Mouse (Mus musculus): ENCODE results near the gene Sfn.

The Sfn gene

DNA sequence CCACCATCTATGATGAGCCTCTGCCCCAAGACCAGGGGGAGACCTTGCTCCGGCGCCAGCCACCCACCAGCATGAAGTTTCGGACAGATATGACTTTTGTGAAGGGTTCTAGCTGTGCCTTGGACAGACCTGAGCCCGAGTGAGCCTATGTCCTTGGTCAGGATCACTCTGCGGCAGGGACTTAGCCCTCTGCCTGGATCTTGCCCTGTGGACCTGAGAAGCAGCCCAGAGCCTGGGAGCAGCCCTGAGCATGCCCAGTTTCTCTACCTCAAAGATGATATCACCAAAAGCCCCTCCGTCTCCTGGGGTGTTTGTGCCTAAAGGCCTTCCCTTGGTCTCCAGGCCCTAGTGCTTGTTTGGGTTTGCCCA, 18.3 kb downstream of the Sfn start:
- no peak for DNase-seq (ENCODE audit: low spot score in 2 of 2)

DNA sequence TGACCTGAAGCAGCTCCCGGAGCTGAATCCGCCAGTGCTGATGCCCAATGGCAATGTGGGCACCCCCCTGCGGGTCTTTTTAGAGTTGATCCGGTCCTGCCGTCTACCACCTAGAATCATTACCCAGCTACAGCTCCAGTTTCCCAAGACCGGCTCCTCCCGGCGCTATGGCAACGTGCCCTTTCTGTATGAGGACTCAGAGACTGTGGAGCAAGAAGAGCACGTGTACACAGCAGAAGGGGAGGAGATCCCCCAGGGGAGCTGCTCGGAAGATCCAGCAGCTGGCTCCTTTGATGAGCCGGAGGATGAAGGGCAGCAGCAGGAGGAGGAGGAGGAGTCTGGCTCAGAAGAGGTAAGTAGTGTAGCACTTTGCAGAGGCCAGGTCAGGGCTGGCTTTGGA, 24.0 kb downstream of the Sfn start:
- no peak for DNase-seq (ENCODE audit: low spot score in 2 of 2)

DNA sequence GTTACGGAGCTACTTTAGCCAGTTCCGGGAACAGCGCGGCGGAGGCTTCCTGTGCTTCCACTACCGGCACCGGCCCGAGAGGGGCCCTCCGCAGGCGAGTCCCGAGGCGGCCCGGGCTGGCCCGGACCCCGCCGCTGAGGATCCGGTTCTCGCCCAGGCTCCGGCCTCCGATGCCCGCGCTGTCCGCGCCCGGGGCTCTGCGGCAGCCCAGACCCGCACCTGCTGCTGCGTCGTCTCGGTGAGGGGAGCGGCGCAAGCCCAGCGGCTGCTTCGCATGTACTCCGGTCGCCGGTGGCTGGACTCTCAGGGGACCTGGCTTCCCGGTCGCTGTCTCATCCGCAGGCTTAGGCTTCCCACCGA, 27.1 kb downstream of the Sfn start:
- peak in 1 of 2 experiments; percentile 9 for DNase-seq (ENCODE audit: low spot score in 2 of 2)

DNA sequence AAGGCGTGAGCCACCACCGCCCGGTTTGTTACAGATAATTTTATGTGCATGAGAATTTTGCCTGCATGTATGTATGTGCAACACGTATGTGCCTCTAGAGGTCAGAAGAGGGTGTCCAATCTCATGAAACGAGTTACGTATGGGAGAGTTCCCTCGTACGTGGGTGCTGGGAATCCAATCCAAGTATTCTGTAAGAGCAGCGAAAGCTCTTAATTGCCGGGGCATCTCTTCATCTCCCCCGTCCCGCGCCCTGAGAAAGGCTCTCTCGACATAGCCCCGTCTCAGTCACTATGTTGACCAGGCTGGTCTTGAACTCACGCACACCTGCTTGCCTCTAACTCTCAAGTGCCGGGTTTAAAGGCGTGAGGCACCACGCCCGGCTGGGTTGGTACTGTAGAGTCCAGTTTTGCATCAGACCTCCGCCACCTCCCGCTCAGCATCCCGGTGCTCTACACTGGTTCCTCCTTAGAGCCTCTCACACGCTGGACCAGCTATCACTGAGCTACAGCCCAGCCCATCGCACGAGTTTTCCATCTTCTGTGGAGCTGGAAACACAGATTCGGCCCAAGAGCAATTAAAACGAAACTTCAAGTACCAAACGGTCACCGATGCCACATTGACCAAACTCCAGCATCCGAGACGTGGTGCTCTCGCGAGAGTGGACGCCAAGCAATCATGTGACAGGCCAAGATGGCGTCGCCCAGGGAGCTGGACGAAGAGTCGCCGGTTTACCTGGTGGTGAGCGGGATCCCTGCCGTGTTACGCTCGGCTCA, 27.7 kb downstream of the Sfn start, which contains the start of gene Gpatch3:
Gene Gpatch3 (plus strand): TSS at position 676 of the 773 bp plus-strand sequence.
- DNase-seq (ENCODE audit: low spot score in 2 of 2) = peak; percentile 76 to 85

DNA sequence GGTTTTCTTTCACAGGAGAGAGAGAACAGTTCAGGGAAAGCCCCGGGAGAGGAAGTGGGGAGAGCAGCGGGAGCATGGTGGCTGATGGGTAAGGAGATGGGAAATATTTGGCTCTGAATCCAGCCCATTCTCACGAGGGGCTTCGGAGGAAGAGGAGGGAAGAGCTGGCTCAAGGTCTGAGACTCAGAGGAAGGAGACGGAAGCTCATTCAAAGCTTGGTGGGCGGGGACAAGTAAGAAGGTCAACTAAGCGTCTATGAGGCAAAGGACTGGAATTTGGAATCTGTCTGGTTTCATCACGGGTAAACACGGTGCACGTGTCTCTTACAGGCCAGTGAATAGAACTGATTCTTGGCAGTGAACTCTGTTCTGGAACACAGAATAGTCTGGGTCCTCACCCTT, 31.9 kb downstream of the Sfn start:
- no peak for DNase-seq (ENCODE audit: low spot score in 2 of 2)

DNA sequence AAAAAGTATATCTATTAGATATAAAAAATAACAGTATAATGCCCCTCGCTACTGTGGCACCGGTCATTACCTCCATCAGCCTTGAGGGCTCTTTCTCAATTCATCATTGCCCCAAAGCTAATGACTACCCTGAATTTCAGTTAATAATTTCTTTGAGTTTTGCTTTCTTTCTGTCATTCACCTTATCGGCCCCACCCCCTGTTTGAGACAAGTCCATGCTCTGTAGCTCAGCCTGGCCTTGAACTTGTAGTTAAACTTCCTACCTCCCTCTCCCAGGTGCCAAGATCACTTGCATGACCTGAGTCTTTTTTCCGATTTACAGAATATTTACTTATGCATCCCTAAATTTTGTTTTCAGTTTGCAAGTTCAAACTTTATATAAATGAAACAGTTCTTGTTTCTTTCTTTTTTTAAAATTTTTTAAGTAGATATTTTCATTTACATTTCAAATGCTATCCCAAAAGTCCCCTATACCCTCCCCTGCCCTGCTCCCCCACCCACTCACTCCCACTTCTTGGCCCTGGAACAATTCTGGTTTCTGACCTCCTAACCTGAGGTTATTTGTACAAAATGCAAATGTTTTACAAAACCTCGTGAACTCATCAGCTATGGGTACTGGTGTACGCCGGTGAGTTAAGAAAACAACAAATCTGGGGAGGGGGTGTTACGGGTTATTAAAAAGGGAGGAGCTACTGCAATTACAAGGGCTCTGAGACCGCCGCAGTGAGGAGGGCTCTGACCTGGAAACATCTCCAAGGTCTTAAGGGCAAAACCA, 32.5 kb downstream of the Sfn start:
- DNase-seq (ENCODE audit: low spot score in 2 of 2) = no peak

DNA sequence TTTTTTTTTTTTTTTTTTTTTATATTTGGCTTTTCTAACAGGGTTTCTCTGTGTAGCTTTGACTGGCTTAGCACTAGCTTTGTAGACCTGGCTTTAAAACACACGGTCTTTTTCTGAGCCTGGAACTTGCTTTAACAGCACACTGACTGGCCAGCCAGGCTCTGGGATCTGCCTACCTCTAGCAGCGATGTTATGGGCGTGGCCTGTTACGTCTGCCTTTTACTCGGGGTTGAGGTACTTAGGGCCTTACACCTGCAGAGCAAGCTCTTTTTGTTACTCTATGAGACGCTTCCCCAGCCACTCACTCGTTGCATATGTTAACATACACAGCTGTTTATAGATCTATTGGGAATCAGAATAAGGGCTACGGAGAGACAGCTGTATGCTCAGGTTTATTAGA, 34.7 kb downstream of the Sfn start:
- no peak for DNase-seq (ENCODE audit: low spot score in 2 of 2)

DNA sequence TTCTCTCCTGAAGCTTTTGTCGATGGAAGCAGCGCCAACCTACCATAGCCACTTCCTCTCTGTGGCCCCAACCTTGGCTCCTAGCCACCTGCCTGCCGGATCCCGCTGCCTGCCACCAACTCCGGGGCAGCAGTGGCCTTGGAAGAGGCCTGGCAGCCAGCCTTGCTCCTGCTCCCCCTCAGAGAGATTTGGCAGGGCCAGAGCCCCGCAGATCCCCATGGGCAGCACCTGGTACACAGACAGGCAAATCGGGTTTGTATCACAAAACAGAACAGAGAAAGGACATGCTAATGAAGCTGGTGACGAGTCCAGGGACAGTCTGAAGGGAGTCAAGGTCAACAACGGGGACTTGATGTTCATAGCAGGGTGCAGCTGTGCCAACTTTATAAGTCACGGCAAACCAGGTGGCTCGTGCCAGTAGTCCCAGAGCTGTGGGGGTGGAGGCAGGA, 38.8 kb downstream of the Sfn start:
- no peak for DNase-seq (ENCODE audit: low spot score in 2 of 2)

DNA sequence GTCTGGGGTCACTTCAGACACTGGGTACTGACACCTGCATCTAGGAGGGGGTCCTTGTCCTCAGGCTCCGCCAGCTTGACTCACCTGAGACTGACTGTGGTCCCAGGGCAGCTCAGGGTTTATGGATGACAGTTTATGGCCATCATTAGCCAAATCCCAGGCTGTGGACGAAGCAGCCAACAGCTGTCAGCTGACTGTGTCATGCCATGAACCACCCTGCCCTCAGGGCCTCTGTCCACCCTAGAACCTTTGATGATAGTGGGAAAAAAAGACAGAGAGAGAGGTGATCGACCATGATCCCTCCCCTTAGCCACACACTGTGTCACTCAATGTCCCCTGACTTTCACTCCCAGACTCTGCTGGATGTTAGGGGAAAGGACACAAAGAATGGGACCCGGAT, 40.3 kb downstream of the Sfn start:
- no peak for DNase-seq (ENCODE audit: low spot score in 2 of 2)

DNA sequence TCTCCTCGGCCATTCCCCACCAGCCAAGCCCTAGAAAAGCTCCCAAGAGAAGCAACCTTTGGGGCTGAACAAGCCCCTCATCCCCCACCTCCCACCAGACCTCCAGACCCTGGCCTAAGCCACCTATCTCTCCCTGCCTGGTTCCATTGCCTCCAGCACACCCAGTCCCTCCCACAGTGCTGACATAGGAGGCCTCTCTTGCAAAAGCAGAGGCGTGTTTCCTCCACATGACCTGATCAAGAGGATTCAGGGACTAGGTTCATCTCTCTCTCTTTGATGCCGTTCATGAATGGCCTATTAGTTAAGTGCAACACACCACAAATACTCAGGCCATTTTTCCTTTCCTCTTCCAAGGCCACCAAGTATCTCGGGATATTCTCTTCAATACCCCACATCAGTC, 42.1 kb downstream of the Sfn start:
- no peak for DNase-seq (ENCODE audit: low spot score in 2 of 2)

DNA sequence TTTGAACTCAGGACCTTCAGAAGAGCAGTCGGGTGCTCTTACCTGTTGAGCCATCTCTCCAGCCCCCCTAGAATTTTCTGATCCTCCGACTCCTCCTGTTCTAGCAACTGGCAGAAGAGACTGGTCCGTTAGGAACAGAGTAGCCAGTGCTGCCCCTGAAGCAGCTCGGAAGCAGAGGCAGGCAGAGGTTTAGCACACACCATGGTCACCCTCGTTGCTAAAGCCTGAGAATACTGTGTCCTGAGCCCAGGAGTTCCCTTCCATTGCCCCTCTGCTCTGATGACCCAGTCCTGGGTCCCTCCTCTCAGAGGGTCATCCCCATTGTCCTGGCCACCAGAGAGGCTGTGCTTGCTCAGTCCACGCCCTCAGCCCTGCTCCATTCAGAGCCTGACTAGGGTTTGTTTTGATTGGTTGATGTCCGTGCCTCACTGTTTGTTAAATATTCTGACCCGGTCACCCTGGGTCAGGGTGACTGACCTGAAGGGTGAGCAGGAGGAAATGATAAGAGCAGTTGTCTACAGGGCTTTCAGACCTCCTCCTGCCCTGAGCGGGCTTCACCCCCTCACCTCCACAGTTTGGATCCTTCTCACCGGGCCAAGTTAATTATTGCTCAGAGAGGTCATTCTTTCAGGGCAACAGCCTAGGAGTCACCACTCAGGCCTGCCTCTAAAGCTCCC, 44.8 kb downstream of the Sfn start:
- no peak for DNase-seq (ENCODE audit: low spot score in 2 of 2)

DNA sequence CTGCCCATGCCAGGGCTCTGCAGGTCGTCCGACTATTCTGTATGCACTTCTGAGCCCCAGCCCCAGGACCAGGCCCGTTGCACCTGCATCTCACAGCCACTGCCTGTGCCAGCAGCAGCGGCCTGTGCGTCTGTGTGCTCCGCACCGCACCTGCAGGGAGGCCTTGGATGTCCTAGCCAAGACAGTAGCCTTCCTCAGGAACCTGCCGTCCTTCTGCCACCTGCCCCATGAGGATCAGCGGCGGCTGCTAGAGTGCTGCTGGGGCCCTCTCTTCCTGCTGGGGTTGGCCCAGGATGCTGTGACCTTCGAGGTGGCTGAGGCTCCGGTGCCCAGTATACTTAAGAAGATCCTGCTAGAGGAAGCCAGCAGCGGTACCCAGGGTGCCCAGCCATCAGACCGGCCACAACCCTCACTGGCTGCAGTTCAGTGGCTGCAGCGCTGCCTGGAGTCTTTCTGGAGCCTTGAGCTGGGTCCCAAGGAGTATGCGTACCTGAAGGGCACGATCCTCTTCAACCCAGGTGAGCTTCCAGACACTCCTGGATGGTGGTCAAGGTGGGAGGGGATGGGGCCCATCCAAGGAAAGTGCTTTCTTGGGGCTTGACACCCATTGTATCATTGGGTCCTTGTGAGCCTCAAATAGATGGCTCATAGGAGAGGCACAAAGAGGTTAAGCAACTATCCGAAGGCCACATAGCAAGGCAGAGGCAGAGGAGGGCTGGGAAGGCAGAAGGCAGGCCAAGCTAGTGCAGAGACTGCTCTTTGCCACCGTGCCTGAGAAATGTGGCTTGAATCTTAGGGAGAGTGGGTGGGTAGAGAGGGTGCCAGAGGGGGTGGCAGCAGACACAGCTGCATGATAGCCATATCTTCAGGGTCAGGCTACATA, 48.3 kb downstream of the Sfn start:
- DNase-seq (ENCODE audit: low spot score in 2 of 2) = no peak

DNA sequence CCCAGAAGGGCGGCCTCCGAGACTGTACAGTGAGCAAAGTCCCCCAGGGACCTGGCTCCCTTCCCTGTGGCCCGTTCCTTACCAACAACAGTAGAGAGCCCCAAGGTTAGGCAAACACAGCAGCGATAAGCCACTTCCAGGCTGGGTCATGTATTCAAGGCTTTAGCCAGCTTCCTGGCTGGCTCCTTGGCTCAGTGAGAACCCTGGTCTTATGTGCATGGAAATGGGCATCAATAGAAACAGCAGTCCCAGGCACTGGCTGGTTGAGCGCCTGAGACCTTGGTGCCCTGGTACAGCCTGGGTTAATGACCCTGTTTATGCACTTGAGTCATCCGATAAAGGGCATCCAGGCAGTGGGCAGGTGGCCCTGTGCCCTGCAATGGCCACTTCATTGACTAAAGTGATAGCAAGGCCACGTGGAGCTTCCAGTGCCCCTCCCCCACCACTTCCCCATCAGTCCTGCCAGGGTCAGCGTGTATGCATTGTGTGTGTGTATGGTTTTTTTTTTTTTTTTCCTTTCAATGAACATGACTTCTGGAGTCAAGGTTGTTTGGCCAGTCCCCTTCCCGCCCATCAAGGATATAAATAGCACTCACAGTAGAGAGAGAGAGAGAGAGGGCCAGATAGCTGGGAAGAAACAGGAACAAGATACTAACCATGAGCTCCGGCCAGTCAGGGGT, 49.1 kb downstream of the Sfn start, which contains the start of gene Nr0b2:
Gene Nr0b2 (plus strand): TSS at position 609 of the 680 bp plus-strand sequence.
- DNase-seq (ENCODE audit: low spot score in 2 of 2) = no peak

DNA sequence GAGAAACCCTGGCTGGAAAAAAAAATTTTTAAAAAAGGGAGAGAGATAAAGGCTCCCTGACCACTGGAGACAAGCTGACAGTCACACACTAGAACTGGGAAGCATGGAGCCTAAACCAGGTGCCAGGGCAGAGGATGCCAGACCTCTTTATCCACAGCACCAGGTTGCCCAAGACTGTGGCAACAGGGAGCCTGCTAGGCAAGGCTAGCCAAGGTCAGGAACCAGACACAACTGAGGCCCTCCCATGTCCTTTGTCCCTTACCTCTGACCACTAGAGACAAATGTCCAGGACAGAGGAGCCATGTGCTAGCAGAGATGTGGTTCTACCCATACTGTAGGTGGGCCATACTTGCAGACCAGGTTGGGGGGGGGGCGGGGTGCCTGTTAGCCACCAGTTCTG, 49.9 kb downstream of the Sfn start:
- DNase-seq (ENCODE audit: low spot score in 2 of 2) = no peak
